Mouse (Mus musculus) WW6 (cell line): Measurements from ENCODE around the gene Bglap.
A peak's percentile ranks its signal among the peaks of the same experiment; 100 is the strongest.

ENCODE experiments used
- DNase-seq: peaks from one replicate; pipeline ENCODE4 v3.0.0-alpha.2; 2013; ENCODE audit warnings: low read depth, low spot score

The Bglap gene

DNA sequence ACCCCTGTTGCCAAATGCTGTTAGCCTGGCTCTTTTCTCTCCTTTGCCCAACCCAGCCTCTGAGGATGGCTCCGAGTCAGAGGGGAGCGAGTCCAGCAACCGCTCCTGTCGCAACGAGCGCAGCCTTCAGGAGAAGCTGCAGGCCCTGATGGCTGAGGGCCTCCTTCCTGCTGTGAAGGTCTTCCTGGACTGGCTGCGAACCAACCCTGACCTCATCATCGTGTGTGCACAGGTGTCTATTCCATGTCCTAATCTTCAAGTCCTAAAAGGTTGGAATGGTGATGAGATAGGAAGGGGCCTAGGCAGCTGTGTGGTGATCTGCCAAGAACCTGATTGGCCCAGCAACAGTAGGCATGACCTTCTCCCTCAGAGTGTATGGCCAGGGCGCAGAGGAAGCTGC lies 31.4 kb downstream of the Bglap start:
- no peak for DNase-seq

DNA sequence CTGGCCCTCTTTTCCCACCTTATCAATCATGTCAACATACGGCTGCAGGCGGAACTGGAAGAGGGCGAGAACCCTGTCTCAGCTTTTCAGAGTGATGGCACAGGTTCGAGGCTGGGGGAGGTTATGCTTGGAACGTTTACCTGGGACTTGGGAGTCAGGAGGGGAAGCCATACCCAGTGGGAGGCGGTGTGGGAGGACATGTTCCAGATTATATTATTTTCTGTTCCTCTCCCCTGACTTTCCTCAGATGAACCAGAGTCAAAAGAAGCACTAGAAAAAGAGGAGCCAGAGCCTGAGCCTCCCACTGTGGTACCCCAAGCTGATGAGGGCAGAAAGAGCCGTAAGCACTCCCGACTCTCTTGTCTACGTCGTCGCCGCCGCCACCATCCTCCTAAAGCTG lies 33.5 kb downstream of the Bglap start:
- no peak for DNase-seq

DNA sequence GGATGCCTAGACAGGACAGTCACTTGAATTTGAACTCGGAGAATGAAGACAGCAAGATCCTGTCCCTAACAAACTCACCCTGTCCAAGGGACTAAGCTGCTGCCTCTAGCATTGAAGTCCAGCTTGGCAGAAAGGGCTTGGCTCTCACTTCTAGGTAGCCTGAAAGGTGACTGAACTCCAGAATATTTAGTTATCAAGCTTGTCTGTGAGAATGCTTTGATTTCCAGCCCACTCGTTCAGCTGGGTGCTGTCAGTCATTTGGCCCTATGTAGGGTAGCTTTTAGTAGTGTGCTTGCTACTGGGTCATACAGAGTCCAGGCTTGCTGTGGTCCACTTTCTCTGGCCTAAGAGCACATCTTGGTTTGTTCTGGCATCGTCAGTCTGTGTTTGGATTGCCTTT lies 45.3 kb downstream of the Bglap start:
- no peak for DNase-seq

DNA sequence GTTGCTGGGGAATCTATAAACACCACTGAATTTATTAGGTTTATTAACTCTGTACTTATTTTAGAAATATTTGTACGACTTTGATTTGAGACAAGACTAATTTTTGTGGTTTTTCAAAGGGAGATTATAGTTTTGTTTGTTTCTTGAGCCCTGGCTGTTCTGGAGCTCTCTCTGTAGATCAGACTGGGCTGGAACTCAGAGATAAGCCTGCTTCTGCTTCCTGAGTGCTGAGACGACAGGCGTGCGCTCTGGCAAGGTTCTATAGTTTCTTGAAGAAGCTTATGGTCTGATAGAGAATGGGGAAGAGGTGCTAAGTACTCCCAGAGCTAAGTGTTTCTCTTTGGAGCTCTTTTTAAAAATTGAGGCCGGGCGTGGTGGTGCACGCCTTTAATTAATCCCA lies 45.9 kb downstream of the Bglap start:
- DNase-seq: no peak

DNA sequence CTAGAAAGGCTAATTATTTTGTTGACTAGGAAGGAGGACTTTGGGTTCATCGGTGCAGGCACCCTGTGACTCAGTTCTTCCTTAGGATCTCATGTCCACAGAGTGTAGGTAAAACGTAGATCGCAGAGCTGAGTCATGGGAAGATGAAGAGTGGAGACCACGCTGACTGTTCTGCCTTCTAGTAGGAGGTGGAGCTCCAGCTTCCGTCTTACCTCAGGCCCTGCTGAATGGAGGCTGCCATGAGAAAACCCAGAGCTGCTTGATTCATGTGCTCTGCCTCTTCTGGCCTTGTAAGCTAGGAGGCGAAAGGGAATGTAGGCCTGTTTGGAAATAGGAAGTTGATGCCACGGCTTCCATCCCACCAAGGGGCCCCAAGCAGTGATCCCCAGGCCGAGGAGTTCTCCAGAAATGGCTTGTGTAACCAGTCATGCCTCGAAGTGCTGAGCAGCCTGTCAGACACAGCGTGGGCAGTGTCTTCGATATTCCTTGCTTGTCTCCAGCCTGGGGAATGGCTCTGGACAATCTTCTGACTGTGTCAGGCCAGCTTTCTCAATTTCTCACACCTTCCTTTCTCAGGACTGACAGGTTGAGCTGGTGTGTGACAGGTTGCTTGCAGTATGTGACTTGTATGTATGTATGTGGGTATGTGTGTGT lies 46.8 kb downstream of the Bglap start:
- no peak for DNase-seq

DNA sequence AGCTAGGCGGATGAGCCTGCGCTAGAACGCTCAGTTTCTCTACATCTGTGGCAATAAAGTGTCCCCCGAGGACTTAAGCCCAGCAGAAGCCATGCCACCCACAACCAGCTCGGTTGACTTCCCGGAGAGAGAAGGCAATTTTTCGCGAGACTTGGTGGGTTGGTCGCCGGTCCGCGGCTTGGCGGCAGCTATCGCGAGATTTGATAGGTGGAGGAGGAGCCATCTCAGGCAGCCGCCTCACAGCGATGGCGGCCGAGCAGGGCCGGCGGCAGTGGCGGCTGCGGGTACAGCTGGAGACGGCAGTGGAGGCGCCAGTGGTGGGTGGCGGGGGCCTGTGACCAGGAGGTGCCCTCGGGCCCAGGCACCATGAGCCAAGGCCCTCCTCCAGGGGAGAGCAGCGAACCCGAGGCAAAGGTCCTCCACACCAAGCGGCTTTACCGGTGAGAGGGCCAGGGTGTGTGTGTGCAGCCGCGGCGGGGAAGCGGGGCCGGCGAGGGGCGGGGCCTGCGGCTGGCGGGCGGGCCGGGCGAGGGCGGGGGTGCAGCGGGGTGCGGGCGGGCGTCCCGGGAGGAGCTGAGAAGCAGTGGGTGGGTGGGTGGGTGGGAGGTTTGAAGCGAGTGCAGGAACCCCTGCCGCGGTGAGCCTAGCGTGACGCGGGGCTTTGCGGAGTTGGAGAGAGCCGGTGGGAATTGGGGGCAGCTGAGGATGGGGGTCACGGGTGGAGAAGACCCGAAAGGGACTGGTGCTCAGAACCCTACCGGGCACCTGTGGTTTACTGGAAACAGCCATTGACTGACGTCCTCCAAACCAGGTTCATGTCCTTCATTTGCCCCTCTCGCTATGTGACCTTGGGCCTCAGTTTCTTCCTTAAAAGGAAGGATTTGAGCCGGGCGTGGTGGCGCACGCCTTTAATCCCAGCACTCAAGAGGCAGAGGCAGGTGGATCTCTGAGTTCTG lies 47.9 kb downstream of the Bglap start, which contains the start of the genes Tmem79 and Smg5:
Gene Tmem79 (minus strand): TSS at position 91 of the 956 bp plus-strand sequence.
Gene Smg5 (plus strand): TSS at position 203 of the 956 bp plus-strand sequence.
- DNase-seq: peak; percentile 88

DNA sequence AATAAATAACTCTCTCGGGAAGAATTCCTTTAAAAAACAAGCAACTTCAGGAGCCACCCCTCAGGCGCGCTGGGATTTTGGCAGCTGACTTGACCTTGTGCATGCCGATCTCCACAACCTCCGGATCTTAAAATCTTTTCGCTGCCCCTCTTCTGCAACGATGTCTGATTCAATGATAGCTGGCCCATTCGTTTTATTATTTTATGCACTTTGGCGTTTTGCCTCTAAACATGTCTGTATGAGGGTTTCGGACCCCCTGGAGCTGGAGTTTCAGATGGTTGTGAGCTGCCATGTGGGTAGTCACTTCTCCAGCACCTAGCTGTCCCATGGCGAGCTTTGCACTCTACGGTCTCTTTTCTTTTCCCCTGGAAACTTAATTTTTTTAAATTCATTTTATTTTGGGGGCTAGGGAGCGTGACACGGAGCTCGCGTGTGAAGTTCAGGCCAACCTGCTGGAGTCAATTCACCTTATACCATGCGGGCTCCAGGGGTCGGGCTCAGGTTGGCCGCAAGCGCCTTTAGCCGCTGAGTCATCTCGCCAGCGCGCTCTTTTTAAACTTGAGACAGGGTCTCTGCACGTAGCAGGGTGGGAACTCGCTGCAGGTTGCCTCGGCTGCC lies 48.7 kb downstream of the Bglap start:
- no peak for DNase-seq

DNA sequence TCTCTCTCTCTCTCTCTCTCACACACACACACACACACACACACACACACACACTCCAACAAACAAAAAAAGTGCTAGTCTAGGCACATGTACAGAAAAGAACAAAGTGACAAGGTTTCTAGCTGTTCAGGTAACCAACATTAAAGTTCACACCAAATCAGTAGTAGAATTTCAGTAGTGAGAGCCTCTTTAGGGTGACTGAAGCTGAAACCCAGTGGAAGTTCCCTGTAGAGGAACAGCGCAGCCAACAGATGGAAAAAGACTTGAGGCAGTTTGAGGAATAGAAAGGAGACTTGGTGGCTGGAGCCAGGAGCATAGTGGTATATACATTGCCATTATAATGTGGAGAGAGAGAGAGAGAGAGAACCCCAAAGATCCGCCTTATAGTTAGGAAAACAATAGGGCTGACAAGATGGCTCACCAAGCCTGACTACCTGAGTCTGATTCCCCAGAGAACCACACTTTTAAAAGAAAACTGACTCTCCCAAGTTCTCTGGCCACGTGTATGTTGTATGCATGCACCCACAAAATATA lies 49.3 kb downstream of the Bglap start:
- DNase-seq: no peak

DNA sequence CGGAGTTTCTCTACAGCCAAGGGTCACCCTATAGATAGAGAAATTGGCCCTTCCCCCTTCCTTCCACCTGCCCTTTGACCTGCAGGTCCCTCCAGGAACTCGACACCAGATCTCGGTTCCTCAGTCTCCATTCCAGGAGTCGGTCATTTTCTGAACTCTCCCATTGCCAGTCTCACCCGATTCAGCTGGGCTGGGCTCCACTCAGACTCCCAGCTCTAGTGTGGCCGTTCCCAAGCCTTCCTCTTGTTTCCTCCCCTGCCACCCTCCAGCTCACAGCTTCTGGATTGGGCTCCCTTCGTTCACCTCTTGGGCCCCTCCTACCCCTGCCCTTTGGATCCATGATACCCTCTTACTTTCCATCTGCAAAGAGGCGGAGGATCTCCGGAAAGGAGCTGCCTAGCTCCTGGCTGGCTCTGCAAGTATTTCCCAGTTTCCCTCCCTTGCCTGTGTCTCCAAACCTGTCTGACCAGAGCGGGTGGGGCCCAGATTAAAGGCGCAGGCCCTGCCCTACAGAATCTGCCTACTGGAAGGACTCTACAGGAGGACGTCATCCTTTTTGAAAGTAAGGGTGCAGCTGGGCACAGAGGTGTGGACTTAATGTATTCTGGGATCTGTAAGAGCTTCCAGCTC lies 50.1 kb downstream of the Bglap start:
- no peak for DNase-seq
